Mouse (Mus musculus) small intestine, adult 2 months (tissue): Measurements from ENCODE around the gene Gosr2. TPM values are rescaled to one million over a fixed set of nuclear protein-coding genes. Genes with fewer than 3 reads are reported as not detected.

ENCODE experiments used
- H3K27ac ChIP-seq: fragments of 200-500 bp; 2 replicates; pipeline ENCODE4 v1.5.1; 2012; ENCODE audit warnings: low read depth, low read length, control low read depth, inconsistent platforms; ENCODE audit not compliant: insufficient read depth
- H3K27me3 ChIP-seq: fragments of 200-500 bp; 2 replicates; pipeline ENCODE4 v1.6.1; 2012; ENCODE audit warnings: mild to moderate bottlenecking, moderate library complexity, low read length, inconsistent platforms; ENCODE audit not compliant: control insufficient read depth, insufficient read depth
- H3K36me3 ChIP-seq: fragments of 200-500 bp; 2 replicates; pipeline ENCODE4 v1.6.1; 2012; ENCODE audit warnings: mild to moderate bottlenecking, low read length, control low read depth, inconsistent platforms; ENCODE audit not compliant: control insufficient read depth, insufficient read depth
- H3K4me1 ChIP-seq: fragments of 200-500 bp; 2 replicates; pipeline ENCODE4 v1.6.1; 2012; ENCODE audit warnings: low read length, inconsistent platforms, mixed read lengths; ENCODE audit not compliant: control insufficient read depth, insufficient read depth, insufficient read length
- H3K4me3 ChIP-seq: fragments of 200-500 bp; 2 replicates; pipeline ENCODE4 v1.5.1; 2012; ENCODE audit warnings: low read depth, mild to moderate bottlenecking, control low read depth, inconsistent platforms, low read length, moderate library complexity
- CTCF ChIP-seq: fragments of 200-500 bp; IDR thresholded peaks from 2 replicates; pipeline ENCODE4 v1.5.1; 2012; ENCODE audit warnings: low read depth, mild to moderate bottlenecking, control low read depth, inconsistent platforms, low read length, moderate library complexity, mixed read lengths; ENCODE audit not compliant: insufficient replicate concordance, insufficient read length; ENCODE audit errors: extremely low read depth
- POLR2A ChIP-seq: fragments of 200-500 bp; IDR thresholded peaks from 2 replicates; pipeline ENCODE4 v1.6.1; 2012; ENCODE audit warnings: low read depth, mild to moderate bottlenecking, control low read depth, inconsistent platforms, low read length, moderate library complexity
- WGBS: fragments of 180-500 bp; shearing (Covaris S2); methylation state at CpG from one replicate; pipeline ENCODE4 v1.1.7; 2018; 5-methylcytosine and 5-hydroxymethylcytosine counted together
- polyA plus RNA-seq: library from polyadenylated mRNA; depleted of rRNA; stranded (reverse); fragments of >200 nt; gene quantifications from 2 replicates; pipeline ENCODE4 v1.2.3, GENCODE M21; 2012; rRNA removed

Gosr2 gene
- polyA plus RNA-seq, 1 experiment = 63.8 TPM

- Histone ChIP-seq H3K27ac (no peak overlapping the region), H3K27me3 (peaks cover 3% of the 10 kb centered on the region; the same call in 1 of the 2 replicates), H3K4me1 (no peaks in the 10 kb centered on the region), H3K36me3 (no peaks in the 10 kb centered on the region), H3K4me3 (no peak overlapping the region)
- TF ChIP-seq CTCF (no peak), POLR2A (no peak)
- 79% methylated on average over 7 of the region's 7 CpGs for WGBS
Measured at GRCm38 (mm10) chr11:103634806-103635205, 62.9 kb downstream of the Gosr2 start.

GRCm38 (mm10) chr11:103627453-103627852 lies 70.2 kb downstream of the Gosr2 start:
- 75% methylated on average over 23 of the region's 23 CpGs for WGBS
- H3K36me3 ChIP-seq = no peaks in the 10 kb centered on the region

More at GRCm38 (mm10) chr11:103627453-103627852, 70.2 kb downstream of the Gosr2 start:
- no peaks in the 10 kb centered on the region for H3K27me3 ChIP-seq
- no peak overlapping the region for H3K27ac ChIP-seq
- no peaks in the 10 kb centered on the region for H3K4me1 ChIP-seq
- TF ChIP-seq POLR2A (no peak), CTCF (no peak)
- H3K4me3 ChIP-seq = no peak overlapping the region

Other genes with a start within 250 kb of the Gosr2 start
- not detected in 2 replicates for gene Lrrc37a, start 193.3 kb downstream of the Gosr2 start, polyA plus RNA-seq
- gene Gm884, start 76.8 kb downstream of the Gosr2 start, polyA plus RNA-seq = not detected in 2 replicates
- not detected in 2 replicates for gene Lyzl6, start 59.0 kb downstream of the Gosr2 start, polyA plus RNA-seq
- gene Rprml, start 48.3 kb downstream of the Gosr2 start, polyA plus RNA-seq = 1.3 and 2.9 TPM in 2 replicates
- 0.04 and 0.10 TPM in 2 replicates for gene Wnt9b, start 51.9 kb upstream of the Gosr2 start, polyA plus RNA-seq
- 1.1 and 4.8 TPM in 2 replicates for gene Wnt3, start 76.3 kb upstream of the Gosr2 start, polyA plus RNA-seq